Mouse (Mus musculus): ENCODE data around the gene Lonp1.
"Not testable (repeated sequence)": the region's sequence is repeated elsewhere in the genome, so short reads cannot be mapped to it uniquely, and the experiment has no call there.

The Lonp1 gene

GRCm38 (mm10) chr17:56617628-56618027 lies 9.1 kb downstream of the Lonp1 start:
- no peak for DNase-seq

- DNase-seq, result peak; percentile 2
Observed at GRCm38 (mm10) chr17:56616725-56617124, 10.0 kb downstream of the Lonp1 start.

- no peak for DNase-seq
Observed at GRCm38 (mm10) chr17:56615792-56616191, 10.9 kb downstream of the Lonp1 start.

GRCm38 (mm10) chr17:56615136-56615784 lies 11.4 kb downstream of the Lonp1 start:
- DNase-seq, result no peak

- no peak for DNase-seq
Observed at GRCm38 (mm10) chr17:56614391-56615135, 12.1 kb downstream of the Lonp1 start.

- not testable (repeated sequence) for DNase-seq
Observed at GRCm38 (mm10) chr17:56613893-56614292, 12.8 kb downstream of the Lonp1 start.

GRCm38 (mm10) chr17:56613236-56613844 lies 13.3 kb downstream of the Lonp1 start, which contains the start of gene Rpl36:
Gene Rpl36 (plus strand): TSS chr17:56613416.
- peak; percentile 95 for DNase-seq

GRCm38 (mm10) chr17:56612565-56612939 lies 14.1 kb downstream of the Lonp1 start:
- DNase-seq, result not testable (repeated sequence)

GRCm38 (mm10) chr17:56611861-56612564 lies 14.7 kb downstream of the Lonp1 start:
- DNase-seq, result peak; percentile 59

GRCm38 (mm10) chr17:56611323-56611722 lies 15.4 kb downstream of the Lonp1 start:
- no peak for DNase-seq

- peak; percentile 95 for DNase-seq
Observed at GRCm38 (mm10) chr17:56609452-56610171, 17.1 kb downstream of the Lonp1 start, which contains the start of gene 2410015M20Rik. Gene 2410015M20Rik (minus strand): TSS chr17:56609771.

- no peak for DNase-seq
Observed at GRCm38 (mm10) chr17:56608699-56609098, 18.0 kb downstream of the Lonp1 start.

- DNase-seq, result no peak
Observed at GRCm38 (mm10) chr17:56607521-56608062, 19.1 kb downstream of the Lonp1 start.

- no peak for DNase-seq
Observed at GRCm38 (mm10) chr17:56605431-56605830, 21.3 kb downstream of the Lonp1 start.

GRCm38 (mm10) chr17:56604422-56604821 lies 22.3 kb downstream of the Lonp1 start:
- no peak for DNase-seq

- DNase-seq, result no peak
Observed at GRCm38 (mm10) chr17:56604070-56604380, 22.7 kb downstream of the Lonp1 start.

GRCm38 (mm10) chr17:56603186-56604069 lies 23.3 kb downstream of the Lonp1 start:
- DNase-seq, result no peak

- no peak for DNase-seq
Observed at GRCm38 (mm10) chr17:56593527-56594271, 33.0 kb downstream of the Lonp1 start.

- DNase-seq, result no peak
Observed at GRCm38 (mm10) chr17:56592553-56592952, 34.1 kb downstream of the Lonp1 start.

- DNase-seq, result no peak
Observed at GRCm38 (mm10) chr17:56588921-56589320, 37.8 kb downstream of the Lonp1 start.

- no peak for DNase-seq
Observed at GRCm38 (mm10) chr17:56587773-56588172, 38.9 kb downstream of the Lonp1 start.

Measured in cerebellum, adult 11 months (tissue).